Mouse (Mus musculus): ENCODE results near the gene Nhlrc3. TPM values are rescaled to one million over a fixed set of nuclear protein-coding genes. Genes with fewer than 3 reads are reported as not detected.

The Nhlrc3 gene
- polyA plus RNA-seq, 1 experiment from 2014 or later = 11.6 TPM

- no peak overlapping the region for H3K4me3 ChIP-seq
- H3K27me3 ChIP-seq (replicated peaks) = no peaks in the 10 kb centered on the region
- H3K27ac ChIP-seq = no peak overlapping the region
- H3K4me1 ChIP-seq = no peaks in the 10 kb centered on the region
- 97% methylated on average over 7 of the region's 7 CpGs for WGBS
- H3K9ac ChIP-seq = no peak overlapping the region
- no peak overlapping the region for H3K4me2 ChIP-seq
- no peaks in the 10 kb centered on the region for H3K9me3 ChIP-seq
- no peak for ATAC-seq (replicated peaks)
- peaks cover 64% of the 10 kb centered on the region for H3K36me3 ChIP-seq (replicated peaks)
Observed at GRCm38 (mm10) chr3:53453346-53453745, 9.8 kb downstream of the Nhlrc3 start.

GRCm38 (mm10) chr3:53452351-53452750 lies 10.8 kb downstream of the Nhlrc3 start:
- ATAC-seq (replicated peaks) = no peak
- H3K36me3 ChIP-seq (replicated peaks) = peaks cover 59% of the 10 kb centered on the region
- WGBS = 94% methylated on average over 10 of the region's 10 CpGs
- H3K4me2 ChIP-seq = no peak overlapping the region
- peaks cover 3% of the 10 kb centered on the region; the same call in 1 of the 2 replicates for H3K4me1 ChIP-seq
- H3K27ac ChIP-seq = no peak overlapping the region
- no peak overlapping the region for H3K9ac ChIP-seq
- no peaks in the 10 kb centered on the region for H3K9me3 ChIP-seq
- no peak overlapping the region for H3K4me3 ChIP-seq
- no peaks in the 10 kb centered on the region for H3K27me3 ChIP-seq (replicated peaks)

GRCm38 (mm10) chr3:53450666-53451065 lies 12.5 kb downstream of the Nhlrc3 start:
- 94% methylated on average over 11 of the region's 11 CpGs for WGBS
- no peak overlapping the region for H3K9ac ChIP-seq
- no peak overlapping the region for H3K27ac ChIP-seq
- no peak for ATAC-seq (replicated peaks)
- peaks cover 3% of the 10 kb centered on the region; the same call in 1 of the 2 replicates for H3K4me1 ChIP-seq
- H3K4me3 ChIP-seq = no peak overlapping the region
- no peaks in the 10 kb centered on the region for H3K27me3 ChIP-seq (replicated peaks)
- H3K4me2 ChIP-seq = no peak overlapping the region
- H3K36me3 ChIP-seq (replicated peaks) = peaks cover 45% of the 10 kb centered on the region
- no peaks in the 10 kb centered on the region for H3K9me3 ChIP-seq

DNA sequence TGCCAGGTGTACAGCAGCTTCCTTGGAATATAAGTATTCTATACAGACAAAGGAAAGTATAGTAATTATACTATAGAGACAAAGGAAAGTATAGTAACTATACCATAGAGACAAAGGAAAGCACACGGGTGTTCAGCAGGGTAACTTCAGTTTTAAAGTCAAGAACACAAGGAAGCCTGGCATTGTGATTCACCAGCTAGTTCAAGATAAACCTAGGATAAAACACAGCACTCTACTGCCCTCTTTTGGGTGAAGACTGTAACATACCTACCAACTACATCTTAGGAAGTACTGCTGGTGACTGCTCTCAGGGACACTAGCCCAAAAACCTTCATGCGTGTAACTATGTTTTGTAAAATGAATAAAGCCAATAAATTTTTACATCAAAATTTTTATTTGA lies 14.9 kb downstream of the Nhlrc3 start:
- Histone ChIP-seq H3K27ac (no peak overlapping the region), H3K4me1 (peaks cover 3% of the 10 kb centered on the region; the same call in 1 of the 2 replicates), H3K4me2 (no peak overlapping the region), H3K36me3 (replicated peaks) (peaks cover 29% of the 10 kb centered on the region), H3K9ac (no peak overlapping the region), H3K27me3 (replicated peaks) (no peaks in the 10 kb centered on the region), H3K4me3 (no peak overlapping the region), H3K9me3 (no peaks in the 10 kb centered on the region)
- ATAC-seq (replicated peaks) = peak; percentile 72
- 22% methylated on average over 2 of the region's 2 CpGs for WGBS

DNA sequence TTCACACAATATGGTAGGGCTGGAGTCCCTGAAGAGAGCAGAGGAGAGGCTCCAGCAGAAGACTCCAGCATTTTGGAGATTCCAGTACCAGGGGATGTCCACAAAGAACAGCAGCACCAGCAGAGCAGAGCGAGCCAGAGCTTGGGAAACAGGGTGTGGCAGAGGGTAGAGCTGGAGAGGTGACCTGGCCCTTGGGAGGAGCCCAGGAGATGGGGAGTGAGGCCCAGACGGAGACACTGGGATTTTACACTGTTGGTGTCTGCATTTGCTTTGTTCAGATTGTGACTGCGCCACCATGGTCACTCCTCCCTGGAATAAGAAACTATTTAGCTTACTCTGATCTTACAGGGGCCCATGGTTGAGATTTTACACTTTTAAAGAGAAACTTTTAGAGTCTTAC lies 16.3 kb downstream of the Nhlrc3 start:
- 79% methylated on average over 3 of the region's 3 CpGs for WGBS

DNA sequence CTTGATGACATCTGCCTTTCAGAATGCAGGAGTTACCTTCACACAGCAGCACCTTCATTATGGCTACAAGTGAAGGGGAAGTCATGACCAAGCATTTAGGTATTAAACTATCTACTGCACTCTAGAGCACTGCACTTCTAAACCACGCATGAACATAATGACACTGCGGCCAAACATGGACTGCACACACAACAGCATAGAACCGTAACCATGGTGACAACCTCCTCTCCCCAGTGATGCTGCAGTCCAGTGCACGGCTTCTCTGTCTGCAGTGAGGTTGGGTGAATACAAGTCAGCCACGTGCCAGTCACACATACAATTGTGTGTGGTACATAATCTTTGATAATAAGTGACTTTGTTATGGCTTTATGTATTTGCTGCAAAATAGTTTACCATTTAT lies 17.6 kb downstream of the Nhlrc3 start:
- H3K4me3 ChIP-seq = no peak overlapping the region
- peak; percentile 82 for ATAC-seq (replicated peaks)
- no peaks in the 10 kb centered on the region for H3K9me3 ChIP-seq
- peaks cover 3% of the 10 kb centered on the region; the same call in 1 of the 2 replicates for H3K4me1 ChIP-seq
- no peak overlapping the region for H3K4me2 ChIP-seq
- WGBS = 38% methylated on average over 5 of the region's 5 CpGs
- no peak overlapping the region for H3K9ac ChIP-seq
- no peaks in the 10 kb centered on the region for H3K27me3 ChIP-seq (replicated peaks)
- peaks cover 10% of the 10 kb centered on the region; the same call in 1 of the 2 replicates for H3K36me3 ChIP-seq (replicated peaks)
- H3K27ac ChIP-seq = peak overlapping the region; percentile 27; the same call in 1 of the 2 replicates

More for the DNA sequence above, 16.3 kb downstream of the Nhlrc3 start:
- H3K27me3 ChIP-seq (replicated peaks) = no peaks in the 10 kb centered on the region
- H3K9me3 ChIP-seq = no peaks in the 10 kb centered on the region
- H3K36me3 ChIP-seq (replicated peaks) = peaks cover 18% of the 10 kb centered on the region
- H3K27ac ChIP-seq = no peak overlapping the region
- no peak for ATAC-seq (replicated peaks)
- H3K4me2 ChIP-seq = no peak overlapping the region
- peaks cover 3% of the 10 kb centered on the region; the same call in 1 of the 2 replicates for H3K4me1 ChIP-seq
- H3K4me3 ChIP-seq = no peak overlapping the region
- H3K9ac ChIP-seq = no peak overlapping the region

- Histone ChIP-seq H3K4me1 (no peaks in the 10 kb centered on the region; the same call in 1 of the 2 replicates), H3K27ac (no peak overlapping the region), H3K9me3 (no peaks in the 10 kb centered on the region), H3K36me3 (replicated peaks) (no peaks in the 10 kb centered on the region), H3K4me2 (no peak overlapping the region), H3K27me3 (replicated peaks) (no peaks in the 10 kb centered on the region), H3K9ac (no peak overlapping the region), H3K4me3 (no peak overlapping the region)
- ATAC-seq (replicated peaks) = no peak
- 77% methylated on average over 5 of the region's 5 CpGs for WGBS
Observed at GRCm38 (mm10) chr3:53436550-53436949, 26.6 kb downstream of the Nhlrc3 start.

DNA sequence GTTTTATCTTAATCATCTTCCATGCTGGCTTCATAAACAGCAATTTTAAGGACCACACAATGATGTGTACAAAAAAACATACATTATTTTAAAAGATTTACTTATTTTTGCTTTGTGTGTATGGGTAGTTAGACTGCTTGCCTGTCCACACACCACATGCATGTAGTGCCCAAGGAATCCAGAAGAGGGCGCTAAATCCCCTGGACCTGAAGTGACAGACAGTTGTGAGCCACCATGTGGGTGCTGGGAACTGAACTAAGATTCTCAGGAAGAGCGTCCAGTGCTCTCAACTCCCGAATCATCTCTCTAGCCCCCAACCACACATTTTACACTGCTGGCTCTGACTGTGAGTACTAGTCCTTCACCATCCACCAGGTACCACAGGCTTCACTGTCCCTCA lies 28.5 kb downstream of the Nhlrc3 start:
- ATAC-seq (replicated peaks) = no peak
- no peak overlapping the region for H3K4me2 ChIP-seq
- WGBS = 75% methylated on average over 3 of the region's 3 CpGs
- H3K9me3 ChIP-seq = no peaks in the 10 kb centered on the region
- H3K27me3 ChIP-seq (replicated peaks) = no peaks in the 10 kb centered on the region
- H3K4me1 ChIP-seq = no peaks in the 10 kb centered on the region; the same call in 1 of the 2 replicates
- H3K36me3 ChIP-seq (replicated peaks) = no peaks in the 10 kb centered on the region
- no peak overlapping the region for H3K27ac ChIP-seq
- H3K4me3 ChIP-seq = no peak overlapping the region
- H3K9ac ChIP-seq = no peak overlapping the region

DNA sequence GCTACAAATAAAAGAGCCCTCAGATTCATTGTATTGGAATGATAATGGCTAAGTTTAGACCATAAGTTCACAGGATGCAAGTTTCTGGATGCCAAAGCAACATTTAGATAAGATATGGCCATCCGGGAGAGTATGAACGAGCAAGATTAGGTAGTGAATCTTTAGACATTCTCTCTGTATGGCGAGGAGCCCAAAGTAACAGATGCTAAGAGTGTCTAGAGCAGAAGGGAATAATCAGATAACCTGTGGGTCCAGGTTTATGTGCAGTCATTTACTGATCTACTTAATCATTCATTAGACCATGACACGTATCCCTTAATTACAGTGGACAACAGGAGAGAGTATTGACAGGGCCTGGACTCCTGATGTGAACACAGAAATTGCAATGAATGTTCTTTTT lies 39.6 kb downstream of the Nhlrc3 start:
- Histone ChIP-seq H3K4me1 (no peaks in the 10 kb centered on the region), H3K36me3 (replicated peaks) (no peaks in the 10 kb centered on the region), H3K27ac (no peak overlapping the region), H3K4me2 (no peak overlapping the region), H3K27me3 (replicated peaks) (no peaks in the 10 kb centered on the region), H3K9me3 (no peaks in the 10 kb centered on the region), H3K9ac (no peak overlapping the region), H3K4me3 (no peak overlapping the region)
- WGBS = 89% methylated on average over 4 of the region's 4 CpGs
- ATAC-seq (replicated peaks) = no peak

- no peaks in the 10 kb centered on the region for H3K9me3 ChIP-seq
- H3K4me1 ChIP-seq = no peaks in the 10 kb centered on the region
- no peak overlapping the region for H3K4me2 ChIP-seq
- 54% methylated on average over 1 of the region's 1 CpGs for WGBS
- no peak overlapping the region for H3K4me3 ChIP-seq
- no peak for ATAC-seq (replicated peaks)
- no peak overlapping the region for H3K9ac ChIP-seq
- H3K27ac ChIP-seq = no peak overlapping the region
- no peaks in the 10 kb centered on the region for H3K27me3 ChIP-seq (replicated peaks)
- H3K36me3 ChIP-seq (replicated peaks) = no peaks in the 10 kb centered on the region
Observed at GRCm38 (mm10) chr3:53422691-53423090, 40.4 kb downstream of the Nhlrc3 start.

- no peaks in the 10 kb centered on the region for H3K27me3 ChIP-seq (replicated peaks)
- no peaks in the 10 kb centered on the region for H3K4me1 ChIP-seq
- no peak overlapping the region for H3K9ac ChIP-seq
- H3K36me3 ChIP-seq (replicated peaks) = no peaks in the 10 kb centered on the region
- no peak overlapping the region for H3K4me3 ChIP-seq
- H3K27ac ChIP-seq = no peak overlapping the region
- H3K4me2 ChIP-seq = no peak overlapping the region
- no peak for ATAC-seq (replicated peaks)
- WGBS = 92% methylated on average over 12 of the region's 12 CpGs
- no peaks in the 10 kb centered on the region for H3K9me3 ChIP-seq
Observed at GRCm38 (mm10) chr3:53421656-53422055, 41.5 kb downstream of the Nhlrc3 start.

- no peak overlapping the region for H3K4me2 ChIP-seq
- no peaks in the 10 kb centered on the region for H3K27me3 ChIP-seq (replicated peaks)
- H3K36me3 ChIP-seq (replicated peaks) = no peaks in the 10 kb centered on the region
- H3K9ac ChIP-seq = no peak overlapping the region
- no peaks in the 10 kb centered on the region for H3K9me3 ChIP-seq
- no peak overlapping the region for H3K27ac ChIP-seq
- no peak for ATAC-seq (replicated peaks)
- no peak overlapping the region for H3K4me3 ChIP-seq
- WGBS = 68% methylated on average over 7 of the region's 7 CpGs
- H3K4me1 ChIP-seq = no peaks in the 10 kb centered on the region; the same call in 1 of the 2 replicates
Observed at GRCm38 (mm10) chr3:53417701-53418100, 45.4 kb downstream of the Nhlrc3 start.

GRCm38 (mm10) chr3:53416036-53416506 lies 47.1 kb downstream of the Nhlrc3 start:
- Histone ChIP-seq H3K9ac (no peak overlapping the region), H3K4me1 (no peaks in the 10 kb centered on the region; the same call in 1 of the 2 replicates), H3K4me2 (no peak overlapping the region), H3K27ac (no peak overlapping the region; the same call in 1 of the 2 replicates), H3K9me3 (no peaks in the 10 kb centered on the region), H3K4me3 (no peak overlapping the region), H3K27me3 (replicated peaks) (no peaks in the 10 kb centered on the region), H3K36me3 (replicated peaks) (no peaks in the 10 kb centered on the region)
- no peak for ATAC-seq (replicated peaks)
- 38% methylated on average over 5 of the region's 5 CpGs for WGBS

Measured in midbrain, embryonic 15.5 days (tissue).